Mouse (Mus musculus) midbrain, embryonic 15.5 days (tissue): Measurements from ENCODE around the gene 4930447C04Rik. TPM values are rescaled to one million over a fixed set of nuclear protein-coding genes. Genes with fewer than 3 reads are reported as not detected.

Source experiments
- ATAC-seq: fragments of 200-750 bp; cut with Nextera tagmentation; replicated peaks from 2 replicates; pipeline ENCODE4 v1.8.0; 2017; ENCODE audit warnings: moderate TSS enrichment
- H3K27ac ChIP-seq: fragments of 300-500 bp; sonication (generic); 2 replicates; pipeline ENCODE4 v1.5.1; 2015; ENCODE audit warnings: mild to moderate bottlenecking, inconsistent platforms
- H3K27me3 ChIP-seq: fragments of 300-500 bp; sonication (generic); replicated peaks from 2 replicates; pipeline ENCODE4 v1.6.1; 2015; ENCODE audit warnings: inconsistent platforms
- H3K36me3 ChIP-seq: fragments of 300-500 bp; sonication (generic); replicated peaks from 2 replicates; pipeline ENCODE4 v1.6.1; 2015; ENCODE audit warnings: inconsistent platforms
- H3K4me1 ChIP-seq: fragments of 300-500 bp; sonication (generic); 2 replicates; pipeline ENCODE4 v1.6.1; 2015; ENCODE audit warnings: inconsistent platforms
- H3K4me2 ChIP-seq: fragments of 300-500 bp; sonication (generic); 2 replicates; pipeline ENCODE4 v1.6.1; 2015; ENCODE audit warnings: inconsistent platforms, mild to moderate bottlenecking, moderate library complexity
- H3K4me3 ChIP-seq: fragments of 300-500 bp; sonication (generic); 2 replicates; pipeline ENCODE4 v1.5.1; 2015; ENCODE audit warnings: mild to moderate bottlenecking, inconsistent platforms
- H3K9ac ChIP-seq: fragments of 300-500 bp; sonication (generic); 2 replicates; pipeline ENCODE4 v1.6.1; 2015; ENCODE audit warnings: mild to moderate bottlenecking, inconsistent platforms
- H3K9me3 ChIP-seq: fragments of 300-500 bp; sonication (generic); 2 replicates; pipeline ENCODE4 v1.6.1; 2016; ENCODE audit warnings: inconsistent platforms
- WGBS: fragments of 180-500 bp; shearing (Covaris S2); methylation state at CpG from one replicate; pipeline ENCODE4 v1.1.7; 2015; ENCODE audit warnings: mixed read lengths; 5-methylcytosine and 5-hydroxymethylcytosine counted together
- polyA plus RNA-seq: library from polyadenylated mRNA; unstranded; fragments of >200 nt; fragmentation: Nextera tagmentation; extraction: Ambion mirVana; gene quantifications from 2 replicates; pipeline ENCODE4 v1.2.1, GENCODE M21; 2015

4930447C04Rik gene
- polyA plus RNA-seq, result 4.0 and 4.8 TPM in 2 replicates

DNA sequence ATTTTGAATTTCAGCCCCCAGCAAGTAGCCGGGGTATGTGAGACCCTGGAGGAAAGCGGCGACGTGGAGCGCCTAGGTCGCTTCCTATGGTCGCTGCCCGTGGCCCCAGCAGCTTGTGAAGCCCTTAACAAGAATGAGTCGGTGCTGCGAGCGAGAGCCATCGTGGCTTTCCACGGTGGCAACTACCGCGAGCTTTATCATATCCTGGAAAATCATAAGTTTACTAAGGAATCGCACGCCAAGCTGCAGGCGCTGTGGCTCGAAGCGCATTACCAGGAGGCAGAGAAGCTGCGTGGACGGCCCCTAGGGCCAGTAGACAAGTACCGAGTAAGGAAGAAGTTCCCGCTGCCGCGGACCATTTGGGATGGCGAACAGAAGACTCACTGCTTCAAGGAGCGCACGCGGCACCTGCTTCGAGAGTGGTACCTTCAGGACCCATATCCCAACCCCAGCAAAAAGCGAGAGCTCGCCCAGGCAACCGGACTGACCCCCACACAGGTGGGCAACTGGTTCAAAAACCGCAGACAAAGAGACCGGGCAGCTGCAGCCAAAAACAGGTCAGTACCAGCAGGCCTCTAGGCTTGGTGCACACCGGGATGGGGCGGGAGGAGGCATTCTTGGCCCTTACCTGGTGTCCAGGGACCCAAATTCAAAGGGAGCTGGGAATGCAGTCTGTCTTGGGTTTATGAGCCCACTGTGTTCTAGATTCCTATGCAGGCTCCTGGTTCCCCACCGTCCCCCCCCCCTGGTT is at the start of gene 4930447C04Rik:
Gene 4930447C04Rik, minus strand, starts transcription at position 704 of the 751 bp plus-strand sequence.
- WGBS, result under 1% methylated on average over 39 of the region's 39 CpGs
- no peak for ATAC-seq

DNA sequence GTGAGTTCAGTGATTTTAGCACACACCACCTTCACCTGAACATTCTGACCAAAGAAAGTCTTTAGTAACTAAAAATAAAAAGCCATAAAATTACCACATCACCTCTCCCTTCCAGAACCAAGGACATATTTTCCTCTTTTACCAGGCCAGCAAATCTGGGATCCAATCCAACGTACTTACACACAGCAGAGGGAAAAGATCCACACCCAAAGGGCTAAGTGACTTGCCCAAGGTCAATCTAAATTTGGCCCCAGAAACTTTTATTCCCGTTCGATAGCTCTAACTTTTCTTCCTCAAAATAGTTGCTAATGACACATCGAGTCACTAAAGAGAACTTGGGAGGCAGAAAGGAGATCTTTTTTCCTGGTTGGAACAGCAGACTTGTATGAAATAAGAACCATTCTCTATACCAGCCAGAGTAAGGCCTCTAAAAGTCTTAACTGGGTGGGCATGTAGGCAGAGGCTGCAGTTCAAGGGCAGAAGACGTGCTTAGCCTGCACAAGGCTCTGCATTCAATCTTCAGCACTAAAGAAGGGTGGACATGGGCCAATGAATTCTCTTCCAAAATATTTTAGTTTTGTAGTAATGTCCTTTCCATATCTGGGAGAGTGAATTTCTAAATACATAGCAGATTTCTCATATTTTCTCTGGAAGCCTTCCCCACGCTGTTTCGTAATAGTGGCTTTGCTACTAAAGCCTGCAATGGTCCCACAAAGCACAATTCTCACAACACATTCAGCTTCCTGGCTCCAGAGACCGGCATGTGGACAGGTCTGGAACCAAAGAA is 42.7 kb upstream of the 4930447C04Rik start:
- no peak for ATAC-seq
- Histone ChIP-seq H3K4me3 (no peak overlapping the region), H3K27me3 (peaks cover 7% of the 10 kb centered on the region; the same call in 1 of the 2 replicates), H3K9ac (no peak overlapping the region), H3K4me2 (no peak overlapping the region), H3K36me3 (no peaks in the 10 kb centered on the region), H3K9me3 (no peaks in the 10 kb centered on the region), H3K27ac (no peak overlapping the region), H3K4me1 (no peaks in the 10 kb centered on the region)
- WGBS, result 85% methylated on average over 8 of the region's 8 CpGs

More for the DNA sequence above, at the start of gene 4930447C04Rik:
- Histone ChIP-seq H3K9me3 (no peaks in the 10 kb centered on the region), H3K4me3 (peak within 1 kb of the TSS; percentile 7; the same call in 1 of the 2 replicates), H3K27me3 (peaks cover 92% of the 10 kb centered on the region), H3K9ac (no peak within 1 kb of the TSS), H3K4me1 (peaks cover 13% of the 10 kb centered on the region), H3K36me3 (no peaks in the 10 kb centered on the region), H3K27ac (no peak within 1 kb of the TSS), H3K4me2 (peak within 1 kb of the TSS; percentile 17; the same call in 1 of the 2 replicates)

- 80% methylated on average over 10 of the region's 10 CpGs for WGBS
- H3K27ac ChIP-seq, result no peak overlapping the region
These were observed 42.0 kb upstream of the 4930447C04Rik start for GRCm38 (mm10) chr12:72982616-72983015.

GRCm38 (mm10) chr12:72979236-72979635 is 38.7 kb upstream of the 4930447C04Rik start:
- peaks cover 38% of the 10 kb centered on the region for H3K27me3 ChIP-seq
- no peak for ATAC-seq
- H3K9me3 ChIP-seq, result no peaks in the 10 kb centered on the region

More at GRCm38 (mm10) chr12:72982616-72983015, 42.0 kb upstream of the 4930447C04Rik start:
- H3K4me2 ChIP-seq, result no peak overlapping the region
- H3K36me3 ChIP-seq, result no peaks in the 10 kb centered on the region
- H3K4me3 ChIP-seq, result no peak overlapping the region
- ATAC-seq, result no peak
- H3K27me3 ChIP-seq, result peaks cover 11% of the 10 kb centered on the region
- no peaks in the 10 kb centered on the region for H3K4me1 ChIP-seq
- no peaks in the 10 kb centered on the region for H3K9me3 ChIP-seq
- no peak overlapping the region for H3K9ac ChIP-seq

GRCm38 (mm10) chr12:72977851-72978250 is 37.3 kb upstream of the 4930447C04Rik start:
- Histone ChIP-seq H3K27ac (no peak overlapping the region), H3K4me3 (no peak overlapping the region), H3K27me3 (peaks cover 49% of the 10 kb centered on the region), H3K4me2 (no peak overlapping the region), H3K9ac (no peak overlapping the region), H3K4me1 (no peaks in the 10 kb centered on the region), H3K36me3 (no peaks in the 10 kb centered on the region), H3K9me3 (no peaks in the 10 kb centered on the region)
- no peak for ATAC-seq
- WGBS, result 89% methylated on average over 3 of the region's 3 CpGs

More at GRCm38 (mm10) chr12:72979236-72979635, 38.7 kb upstream of the 4930447C04Rik start:
- Histone ChIP-seq H3K4me3 (no peak overlapping the region), H3K4me2 (no peak overlapping the region), H3K36me3 (no peaks in the 10 kb centered on the region), H3K27ac (no peak overlapping the region), H3K4me1 (no peaks in the 10 kb centered on the region), H3K9ac (no peak overlapping the region)
- WGBS, result 73% methylated on average over 5 of the region's 5 CpGs

GRCm38 (mm10) chr12:72976718-72977117 is 36.1 kb upstream of the 4930447C04Rik start:
- H3K9ac ChIP-seq, result no peak overlapping the region
- H3K27ac ChIP-seq, result no peak overlapping the region
- peaks cover 55% of the 10 kb centered on the region for H3K27me3 ChIP-seq
- no peaks in the 10 kb centered on the region for H3K4me1 ChIP-seq
- 2% methylated on average over 12 of the region's 12 CpGs for WGBS
- no peaks in the 10 kb centered on the region for H3K9me3 ChIP-seq
- ATAC-seq, result peak; percentile 67; the same call in 1 of the 2 replicates
- H3K36me3 ChIP-seq, result no peaks in the 10 kb centered on the region
- no peak overlapping the region for H3K4me3 ChIP-seq
- H3K4me2 ChIP-seq, result peak overlapping the region; percentile 28

DNA sequence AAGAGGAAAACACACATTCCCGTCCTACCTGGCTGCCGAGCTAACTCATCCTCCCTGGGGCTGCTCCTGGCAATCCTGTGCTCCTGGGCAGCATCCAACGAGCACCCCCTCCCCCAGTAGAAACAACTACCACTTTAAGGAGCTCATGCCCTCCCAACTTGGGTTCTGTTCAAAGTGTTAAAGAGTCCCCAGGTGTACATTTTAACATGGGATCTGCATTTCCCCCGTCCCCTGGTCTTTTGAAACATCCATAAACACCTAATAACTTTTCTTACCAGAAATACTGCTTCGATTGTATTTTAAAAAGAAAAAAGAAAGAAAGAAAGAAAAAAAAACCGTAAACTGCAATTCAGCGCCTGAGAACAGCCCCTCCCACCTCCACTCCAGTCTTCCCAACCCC is 35.6 kb upstream of the 4930447C04Rik start:
- Histone ChIP-seq H3K36me3 (no peaks in the 10 kb centered on the region), H3K9ac (no peak overlapping the region), H3K27me3 (peaks cover 60% of the 10 kb centered on the region), H3K4me3 (no peak overlapping the region), H3K27ac (no peak overlapping the region), H3K9me3 (no peaks in the 10 kb centered on the region), H3K4me2 (peak overlapping the region; percentile 28), H3K4me1 (no peaks in the 10 kb centered on the region)
- no peak for ATAC-seq
- 10% methylated on average over 7 of the region's 7 CpGs for WGBS

- Histone ChIP-seq H3K9me3 (no peaks in the 10 kb centered on the region), H3K27ac (no peak overlapping the region), H3K27me3 (peaks cover 68% of the 10 kb centered on the region), H3K4me1 (no peaks in the 10 kb centered on the region), H3K9ac (no peak overlapping the region), H3K4me2 (no peak overlapping the region), H3K36me3 (no peaks in the 10 kb centered on the region), H3K4me3 (no peak overlapping the region)
- 6% methylated on average over 6 of the region's 6 CpGs for WGBS
- ATAC-seq, result no peak
These were observed 32.6 kb upstream of the 4930447C04Rik start for GRCm38 (mm10) chr12:72973161-72973560.

GRCm38 (mm10) chr12:72970620-72971019 is 30.0 kb upstream of the 4930447C04Rik start:
- no peak overlapping the region for H3K9ac ChIP-seq
- 72% methylated on average over 14 of the region's 14 CpGs for WGBS
- no peak for ATAC-seq
- H3K27me3 ChIP-seq, result peaks cover 59% of the 10 kb centered on the region
- H3K36me3 ChIP-seq, result no peaks in the 10 kb centered on the region
- no peak overlapping the region for H3K27ac ChIP-seq
- no peak overlapping the region for H3K4me2 ChIP-seq
- H3K9me3 ChIP-seq, result no peaks in the 10 kb centered on the region
- H3K4me3 ChIP-seq, result no peak overlapping the region
- no peaks in the 10 kb centered on the region for H3K4me1 ChIP-seq

- no peak overlapping the region for H3K9ac ChIP-seq
- H3K4me1 ChIP-seq, result no peaks in the 10 kb centered on the region
- peaks cover 41% of the 10 kb centered on the region for H3K27me3 ChIP-seq
- H3K9me3 ChIP-seq, result no peaks in the 10 kb centered on the region
- H3K4me3 ChIP-seq, result no peak overlapping the region
- no peak overlapping the region for H3K27ac ChIP-seq
- WGBS, result 85% methylated on average over 7 of the region's 7 CpGs
- ATAC-seq, result no peak
- H3K36me3 ChIP-seq, result no peaks in the 10 kb centered on the region
- H3K4me2 ChIP-seq, result no peak overlapping the region
These were observed 27.0 kb upstream of the 4930447C04Rik start for GRCm38 (mm10) chr12:72967541-72967940.

DNA sequence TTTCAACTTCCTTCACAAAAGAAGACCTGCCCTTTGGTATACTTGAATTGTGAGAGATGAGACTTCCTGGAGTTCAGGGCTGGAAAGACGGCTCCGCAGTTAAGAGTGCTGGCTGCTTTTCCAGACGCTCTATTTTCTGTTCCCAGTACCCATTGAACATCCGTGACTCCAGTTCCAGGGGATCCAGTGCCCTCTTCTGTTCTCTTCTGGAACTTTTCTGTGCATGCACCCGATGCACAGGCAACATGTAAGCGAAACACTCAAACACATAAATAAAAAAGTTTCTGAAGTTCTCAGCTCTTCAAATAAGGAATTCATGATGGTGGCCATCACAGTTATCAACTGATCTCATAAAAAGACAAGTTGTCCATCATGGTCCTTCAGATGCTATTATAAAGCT is 22.2 kb upstream of the 4930447C04Rik start:
- Histone ChIP-seq H3K4me1 (no peaks in the 10 kb centered on the region), H3K27me3 (peaks cover 23% of the 10 kb centered on the region), H3K4me2 (no peak overlapping the region), H3K4me3 (no peak overlapping the region), H3K36me3 (no peaks in the 10 kb centered on the region), H3K27ac (no peak overlapping the region), H3K9me3 (no peaks in the 10 kb centered on the region), H3K9ac (no peak overlapping the region)
- WGBS, result 51% methylated on average over 6 of the region's 6 CpGs
- ATAC-seq, result no peak

DNA sequence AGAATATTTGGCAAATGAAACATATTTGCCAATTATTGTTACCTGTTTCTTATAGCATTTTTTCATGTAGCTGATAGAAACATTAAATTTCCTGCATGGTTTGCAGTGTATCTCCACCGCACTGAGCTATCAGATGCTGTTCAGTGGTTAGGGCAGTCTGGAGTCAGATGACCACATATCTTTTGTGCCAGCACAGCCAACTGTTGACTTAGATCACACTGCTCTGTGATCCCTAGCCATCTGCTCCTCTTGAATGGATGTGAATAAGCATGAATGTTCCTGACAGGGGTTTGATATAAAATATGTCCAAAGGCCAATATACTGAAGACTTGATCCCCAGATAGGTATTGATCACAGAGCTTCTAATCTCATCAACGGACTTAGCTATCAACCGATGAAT is 17.9 kb upstream of the 4930447C04Rik start:
- no peaks in the 10 kb centered on the region for H3K9me3 ChIP-seq
- no peak for ATAC-seq
- WGBS, result 93% methylated on average over 3 of the region's 3 CpGs
- no peak overlapping the region for H3K9ac ChIP-seq
- H3K27ac ChIP-seq, result no peak overlapping the region
- H3K4me1 ChIP-seq, result no peaks in the 10 kb centered on the region
- no peaks in the 10 kb centered on the region for H3K36me3 ChIP-seq
- H3K27me3 ChIP-seq, result peaks cover 50% of the 10 kb centered on the region
- no peak overlapping the region for H3K4me3 ChIP-seq
- H3K4me2 ChIP-seq, result no peak overlapping the region
